Mouse (Mus musculus) midbrain, embryonic 13.5 days (tissue): ENCODE results near the gene Csf2. TPM values are rescaled to one million over a fixed set of nuclear protein-coding genes. Genes with fewer than 3 reads are reported as not detected.

Experiments used
- ATAC-seq: fragments of 200-750 bp; cut with Nextera tagmentation; 2 replicates; pipeline ENCODE4 v1.8.0; 2017; ENCODE audit warnings: mild to moderate bottlenecking, moderate TSS enrichment, moderate library complexity
- H3K27ac ChIP-seq: fragments of 300-500 bp; sonication (generic); 2 replicates; pipeline ENCODE4 v1.5.1; 2015; ENCODE audit warnings: inconsistent platforms, mild to moderate bottlenecking, moderate library complexity
- H3K27me3 ChIP-seq: fragments of 300-500 bp; sonication (generic); 2 replicates; pipeline ENCODE4 v1.6.1; 2015; ENCODE audit warnings: mild to moderate bottlenecking, inconsistent platforms
- H3K36me3 ChIP-seq: fragments of 300-500 bp; sonication (generic); 2 replicates; pipeline ENCODE4 v1.6.1; 2015; ENCODE audit warnings: mild to moderate bottlenecking, inconsistent platforms
- H3K4me1 ChIP-seq: fragments of 300-500 bp; sonication (generic); replicated peaks from 2 replicates; pipeline ENCODE4 v1.6.1; 2015; ENCODE audit warnings: inconsistent platforms
- H3K4me2 ChIP-seq: fragments of 300-500 bp; sonication (generic); replicated peaks from 2 replicates; pipeline ENCODE4 v1.6.1; 2015; ENCODE audit warnings: moderate library complexity, mild to moderate bottlenecking, inconsistent platforms
- H3K4me3 ChIP-seq: fragments of 300-500 bp; sonication (generic); replicated peaks from 2 replicates; pipeline ENCODE4 v1.5.1; 2015; ENCODE audit warnings: mild to moderate bottlenecking, inconsistent platforms
- H3K9ac ChIP-seq: fragments of 300-500 bp; sonication (generic); replicated peaks from 2 replicates; pipeline ENCODE4 v1.6.1; 2015; ENCODE audit warnings: mild to moderate bottlenecking, inconsistent platforms
- H3K9me3 ChIP-seq: fragments of 300-500 bp; sonication (generic); 2 replicates; pipeline ENCODE4 v1.6.1; 2016; ENCODE audit warnings: mild to moderate bottlenecking, inconsistent platforms
- WGBS: fragments of 180-500 bp; shearing (Covaris S2); methylation state at CpG from one replicate; pipeline ENCODE4 v1.1.7; 2015; 5-methylcytosine and 5-hydroxymethylcytosine counted together
- polyA plus RNA-seq: library from polyadenylated mRNA; unstranded; fragments of >200 nt; fragmentation: Nextera tagmentation; extraction: Ambion mirVana; gene quantifications from 2 replicates; pipeline ENCODE4 v1.2.1, GENCODE M21; 2015

The Csf2 gene
- polyA plus RNA-seq, 1 experiment from 2014 or later, result not detected

DNA sequence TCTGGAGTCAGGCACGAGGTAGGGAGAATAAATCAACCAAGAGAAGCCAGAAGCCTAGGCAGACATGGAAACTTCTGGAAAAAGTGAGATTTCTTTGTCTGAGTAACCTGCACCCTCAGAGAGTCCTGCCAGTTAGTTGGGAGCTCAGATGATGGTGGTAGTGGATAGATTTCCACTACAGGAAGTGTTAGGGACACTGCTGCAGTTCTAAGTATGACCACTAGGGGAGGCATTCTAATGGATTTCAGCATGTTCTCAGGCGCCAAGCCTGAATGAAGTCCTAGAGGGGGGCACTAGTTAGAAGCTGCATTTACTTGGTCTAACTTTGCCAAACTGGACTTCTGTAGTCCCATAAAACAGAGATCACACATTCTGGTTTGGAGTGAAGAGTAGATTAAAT, 15.1 kb upstream of the Csf2 start:
- Histone ChIP-seq H3K4me2 (no peak overlapping the region), H3K27me3 (no peaks in the 10 kb centered on the region), H3K4me3 (no peak overlapping the region), H3K9me3 (no peaks in the 10 kb centered on the region), H3K4me1 (no peaks in the 10 kb centered on the region), H3K36me3 (no peaks in the 10 kb centered on the region), H3K27ac (no peak overlapping the region), H3K9ac (no peak overlapping the region)
- ATAC-seq, result no peak
- WGBS, result 62% methylated on average over 2 of the region's 2 CpGs

- Histone ChIP-seq H3K36me3 (no peaks in the 10 kb centered on the region), H3K4me2 (no peak overlapping the region), H3K4me1 (no peaks in the 10 kb centered on the region), H3K27ac (no peak overlapping the region), H3K4me3 (no peak overlapping the region), H3K9ac (no peak overlapping the region), H3K9me3 (no peaks in the 10 kb centered on the region), H3K27me3 (no peaks in the 10 kb centered on the region)
- 14% methylated on average over 1 of the region's 1 CpGs for WGBS
- no peak for ATAC-seq
Measured at GRCm38 (mm10) chr11:54263405-54264031, 14.1 kb upstream of the Csf2 start.

DNA sequence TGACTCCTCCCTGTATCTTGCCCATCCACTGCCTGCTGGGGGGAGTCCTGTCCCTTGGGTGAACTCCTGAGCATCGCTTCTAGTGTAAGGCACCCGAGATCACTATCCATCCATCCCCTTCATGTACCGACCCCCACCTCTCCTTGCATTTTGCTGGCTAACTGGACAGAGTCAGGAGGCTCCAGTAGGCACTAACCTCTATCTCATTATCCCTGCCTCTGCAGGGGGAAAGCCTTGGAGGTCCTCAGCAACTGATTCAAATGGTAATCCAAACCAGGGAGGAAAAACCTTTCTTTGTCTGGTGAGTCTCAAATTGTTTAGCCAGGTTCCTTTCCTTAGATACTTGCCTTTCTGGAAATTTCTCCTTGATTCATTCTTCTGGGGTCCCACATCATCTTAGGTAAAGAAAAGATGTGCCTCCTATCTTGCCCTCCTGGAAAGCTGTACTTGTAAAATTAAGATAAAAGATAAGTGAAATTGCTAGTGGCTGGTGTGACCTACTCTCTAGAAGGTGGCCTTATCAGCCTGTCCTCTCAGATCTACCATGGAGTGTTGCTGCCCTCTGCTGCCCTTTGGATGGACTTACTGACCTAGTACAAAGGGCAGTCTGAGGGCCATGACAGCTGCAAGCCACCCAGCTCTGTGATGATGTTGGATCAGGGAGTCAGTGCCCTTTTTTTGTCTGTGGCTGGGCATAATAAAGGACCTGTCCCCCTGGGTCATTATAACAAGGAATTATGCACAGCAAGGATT, 7.3 kb upstream of the Csf2 start:
- no peak overlapping the region for H3K27ac ChIP-seq
- 0 out of 2 replicates have a peak, but pooled peaks cover 5% of the 10 kb centered on the region for H3K4me1 ChIP-seq
- H3K4me2 ChIP-seq, result no peak overlapping the region
- H3K36me3 ChIP-seq, result no peaks in the 10 kb centered on the region
- H3K9me3 ChIP-seq, result no peaks in the 10 kb centered on the region
- peak; percentile 81 for ATAC-seq
- no peak overlapping the region for H3K4me3 ChIP-seq
- WGBS, result 37% methylated on average over 3 of the region's 3 CpGs
- no peaks in the 10 kb centered on the region for H3K27me3 ChIP-seq
- H3K9ac ChIP-seq, result no peak overlapping the region

- Histone ChIP-seq H3K4me3 (no peak overlapping the region), H3K36me3 (no peaks in the 10 kb centered on the region), H3K4me1 (0 out of 2 replicates have a peak, but pooled peaks cover 5% of the 10 kb centered on the region), H3K27me3 (no peaks in the 10 kb centered on the region), H3K27ac (no peak overlapping the region), H3K9ac (no peak overlapping the region), H3K4me2 (no peak overlapping the region), H3K9me3 (no peaks in the 10 kb centered on the region)
- WGBS, result 54% methylated on average over 4 of the region's 4 CpGs
- no peak for ATAC-seq
Measured at GRCm38 (mm10) chr11:54254114-54254513, 4.6 kb upstream of the Csf2 start.

DNA sequence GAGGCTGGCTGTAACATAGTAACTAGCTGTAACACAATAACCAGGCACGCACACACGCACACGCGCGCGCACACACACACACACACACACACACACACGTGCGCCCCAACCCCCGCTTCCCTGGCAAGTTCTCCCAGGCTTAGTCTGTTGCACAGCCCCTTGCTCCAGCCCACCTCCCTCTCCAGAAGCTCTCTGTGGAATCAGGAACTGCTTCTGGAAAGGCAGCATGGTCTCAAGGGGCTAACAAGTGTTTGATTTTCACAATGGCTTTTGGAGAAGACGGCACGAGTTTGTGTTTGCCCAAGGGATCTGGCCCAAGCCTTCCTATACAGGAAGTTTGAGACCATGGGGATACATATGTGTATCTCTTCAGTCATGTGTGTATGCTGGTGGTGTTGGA, 1.1 kb upstream of the Csf2 start:
- Histone ChIP-seq H3K4me3 (no peak overlapping the region), H3K27me3 (no peaks in the 10 kb centered on the region), H3K36me3 (no peaks in the 10 kb centered on the region), H3K4me2 (no peak overlapping the region), H3K9ac (no peak overlapping the region), H3K9me3 (no peaks in the 10 kb centered on the region), H3K4me1 (no peaks in the 10 kb centered on the region), H3K27ac (no peak overlapping the region)
- WGBS, result 93% methylated on average over 11 of the region's 11 CpGs
- no peak for ATAC-seq

DNA sequence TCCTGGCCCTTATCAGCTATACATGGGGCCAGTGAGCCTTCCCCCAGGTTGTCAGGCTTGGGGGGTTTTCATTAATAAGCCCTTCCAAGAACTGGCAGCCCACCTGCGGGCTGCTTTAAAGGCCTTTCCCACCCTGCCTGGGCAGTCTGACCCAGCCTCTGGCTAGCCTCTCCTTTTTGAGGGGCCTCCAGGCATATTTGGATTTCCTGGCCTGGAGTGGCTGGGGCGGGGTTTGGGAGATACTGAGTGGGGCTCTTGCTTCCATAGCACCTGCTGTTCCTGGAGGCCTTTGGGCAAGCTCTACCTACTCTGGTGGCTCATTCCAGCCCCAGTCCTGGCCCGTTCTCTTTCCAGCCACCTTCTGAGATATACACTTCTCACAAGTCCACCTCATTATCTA, 281 bp upstream of the Csf2 start:
- ATAC-seq, result no peak
- H3K9me3 ChIP-seq, result no peaks in the 10 kb centered on the region
- no peak overlapping the region for H3K4me3 ChIP-seq
- H3K27me3 ChIP-seq, result no peaks in the 10 kb centered on the region
- no peak overlapping the region for H3K4me2 ChIP-seq
- no peak overlapping the region for H3K27ac ChIP-seq
- no peaks in the 10 kb centered on the region for H3K4me1 ChIP-seq
- no peak overlapping the region for H3K9ac ChIP-seq
- no peaks in the 10 kb centered on the region for H3K36me3 ChIP-seq
- WGBS, result 83% methylated on average over 3 of the region's 3 CpGs

DNA sequence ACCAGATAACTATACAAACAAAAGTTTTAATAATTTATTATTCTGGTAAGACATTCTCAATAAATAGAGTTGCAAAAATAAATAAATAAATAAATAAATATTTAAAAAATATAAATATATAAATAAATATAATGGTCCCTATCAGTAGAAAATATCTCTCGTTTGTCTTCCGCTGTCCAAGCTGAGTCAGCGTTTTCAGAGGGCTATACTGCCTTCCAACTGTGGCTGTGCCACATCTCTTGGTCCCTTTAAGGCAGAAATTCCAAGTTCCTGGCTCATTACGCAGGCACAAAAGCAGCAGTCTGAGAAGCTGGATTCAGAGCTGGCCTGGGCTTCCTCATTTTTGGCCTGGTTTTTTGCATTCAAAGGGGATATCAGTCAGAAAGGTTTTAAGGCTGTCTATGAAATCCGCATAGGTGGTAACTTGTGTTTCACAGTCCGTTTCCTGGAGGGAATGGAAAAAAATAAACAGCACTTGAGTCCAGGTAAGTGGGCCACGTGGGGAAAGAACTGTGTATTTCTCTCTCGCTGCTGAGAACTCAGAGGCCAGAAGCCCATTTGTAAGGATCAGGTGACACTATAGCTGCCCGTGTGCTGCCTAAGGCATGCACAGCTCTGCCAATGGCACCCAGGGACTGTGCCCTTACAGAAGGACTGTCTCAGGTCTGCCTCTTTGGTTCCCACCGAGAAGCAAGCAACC, 2.1 kb downstream of the Csf2 start:
- Histone ChIP-seq H3K27ac (no peak overlapping the region), H3K27me3 (no peaks in the 10 kb centered on the region), H3K4me2 (no peak overlapping the region), H3K4me3 (no peak overlapping the region), H3K4me1 (no peaks in the 10 kb centered on the region), H3K36me3 (no peaks in the 10 kb centered on the region), H3K9me3 (no peaks in the 10 kb centered on the region), H3K9ac (no peak overlapping the region)
- no peak for ATAC-seq
- 86% methylated on average over 10 of the region's 10 CpGs for WGBS

DNA sequence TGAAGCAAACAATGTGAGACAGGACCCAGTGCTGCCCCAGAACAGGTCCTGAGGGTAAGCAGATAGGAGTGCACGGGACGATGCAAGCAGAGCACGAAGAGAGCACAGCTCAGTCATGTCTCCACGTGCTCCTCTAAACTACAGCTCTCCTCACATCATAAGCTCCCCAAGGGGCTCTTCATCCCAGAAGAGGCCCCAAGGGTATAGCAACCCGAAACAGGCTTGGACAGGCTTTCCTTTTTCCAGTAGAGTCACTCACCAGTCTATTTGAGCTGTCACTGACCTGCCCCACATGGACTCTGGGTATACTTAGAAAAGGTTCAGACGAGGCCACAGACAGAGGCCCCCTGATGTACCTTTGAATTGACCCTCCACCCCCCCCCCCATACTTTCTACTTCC, 5.0 kb downstream of the Csf2 start:
- H3K4me3 ChIP-seq, result no peak overlapping the region
- H3K9me3 ChIP-seq, result no peaks in the 10 kb centered on the region
- 79% methylated on average over 6 of the region's 6 CpGs for WGBS
- H3K9ac ChIP-seq, result no peak overlapping the region
- H3K27me3 ChIP-seq, result no peaks in the 10 kb centered on the region
- H3K27ac ChIP-seq, result no peak overlapping the region
- H3K4me1 ChIP-seq, result no peaks in the 10 kb centered on the region
- H3K36me3 ChIP-seq, result no peaks in the 10 kb centered on the region
- no peak for ATAC-seq
- H3K4me2 ChIP-seq, result no peak overlapping the region

DNA sequence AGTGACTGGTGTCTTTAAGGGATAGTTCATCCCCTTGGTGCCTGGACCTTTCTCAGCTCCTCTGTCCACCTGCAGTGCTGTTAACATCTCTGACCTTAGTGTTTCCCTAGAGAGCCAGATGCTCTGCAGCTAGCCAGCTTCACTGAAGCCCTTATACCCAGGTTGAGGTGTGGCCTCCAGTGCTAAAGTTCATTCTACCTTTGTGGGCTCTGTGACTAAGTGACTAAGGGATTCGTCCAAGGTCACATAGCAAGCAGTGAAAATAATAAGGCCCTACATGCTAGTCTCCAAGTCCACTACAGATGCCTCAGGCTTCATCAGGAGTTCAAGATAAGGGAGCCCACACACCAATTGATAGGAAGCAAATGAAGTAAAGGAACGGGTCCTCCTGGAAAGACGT, 7.0 kb downstream of the Csf2 start:
- no peak overlapping the region for H3K9ac ChIP-seq
- H3K4me2 ChIP-seq, result no peak overlapping the region
- no peaks in the 10 kb centered on the region for H3K9me3 ChIP-seq
- H3K27ac ChIP-seq, result no peak overlapping the region
- WGBS, result 90% methylated on average over 3 of the region's 3 CpGs
- ATAC-seq, result no peak
- no peaks in the 10 kb centered on the region for H3K27me3 ChIP-seq
- no peak overlapping the region for H3K4me3 ChIP-seq
- no peaks in the 10 kb centered on the region for H3K36me3 ChIP-seq
- H3K4me1 ChIP-seq, result no peaks in the 10 kb centered on the region

DNA sequence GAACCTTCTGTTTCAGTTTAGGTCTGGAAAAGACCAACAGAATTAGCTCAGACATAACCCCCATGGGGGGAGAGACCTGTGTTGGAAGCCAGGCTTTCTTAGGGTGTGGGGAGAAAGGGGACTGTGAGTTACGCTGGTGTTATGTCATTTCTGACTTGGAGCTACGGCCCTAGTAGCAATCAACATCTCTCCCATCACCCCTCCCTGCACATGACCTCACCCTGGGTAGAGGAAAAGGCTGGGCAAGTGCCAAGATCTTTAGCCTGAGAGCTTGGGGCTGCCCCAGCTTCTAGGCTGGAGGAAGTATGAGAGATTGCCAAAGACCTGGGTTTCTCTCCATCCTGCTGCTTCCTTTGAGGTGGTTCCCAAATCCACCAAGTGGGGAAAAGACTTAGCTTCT, 12.5 kb downstream of the Csf2 start:
- Histone ChIP-seq H3K9ac (no peak overlapping the region), H3K27ac (no peak overlapping the region), H3K4me1 (no peaks in the 10 kb centered on the region), H3K4me3 (no peak overlapping the region), H3K36me3 (no peaks in the 10 kb centered on the region), H3K4me2 (no peak overlapping the region), H3K9me3 (no peaks in the 10 kb centered on the region), H3K27me3 (no peaks in the 10 kb centered on the region)
- ATAC-seq, result no peak
- 90% methylated on average over 2 of the region's 2 CpGs for WGBS

- Histone ChIP-seq H3K27ac (no peak overlapping the region), H3K4me1 (no peaks in the 10 kb centered on the region), H3K4me2 (no peak overlapping the region), H3K27me3 (no peaks in the 10 kb centered on the region), H3K36me3 (no peaks in the 10 kb centered on the region), H3K9me3 (no peaks in the 10 kb centered on the region), H3K4me3 (no peak overlapping the region), H3K9ac (no peak overlapping the region)
- no peak for ATAC-seq
- 86% methylated on average over 2 of the region's 2 CpGs for WGBS
Measured at GRCm38 (mm10) chr11:54227478-54227877, 22.0 kb downstream of the Csf2 start.

- Histone ChIP-seq H3K27ac (no peak overlapping the region), H3K4me1 (no peaks in the 10 kb centered on the region), H3K9ac (no peak overlapping the region), H3K27me3 (no peaks in the 10 kb centered on the region), H3K4me3 (no peak overlapping the region), H3K9me3 (no peaks in the 10 kb centered on the region), H3K36me3 (no peaks in the 10 kb centered on the region), H3K4me2 (no peak overlapping the region)
- no peak for ATAC-seq
- WGBS, result 88% methylated on average over 5 of the region's 5 CpGs
Measured at GRCm38 (mm10) chr11:54224475-54224986, 24.9 kb downstream of the Csf2 start.
